Mouse (Mus musculus): ENCODE results near the gene Decr2. TPM values are rescaled to one million over a fixed set of nuclear protein-coding genes. Genes with fewer than 3 reads are reported as not detected.

Gene Decr2
- total RNA-seq, 1 experiment: 12.6 TPM

DNA sequence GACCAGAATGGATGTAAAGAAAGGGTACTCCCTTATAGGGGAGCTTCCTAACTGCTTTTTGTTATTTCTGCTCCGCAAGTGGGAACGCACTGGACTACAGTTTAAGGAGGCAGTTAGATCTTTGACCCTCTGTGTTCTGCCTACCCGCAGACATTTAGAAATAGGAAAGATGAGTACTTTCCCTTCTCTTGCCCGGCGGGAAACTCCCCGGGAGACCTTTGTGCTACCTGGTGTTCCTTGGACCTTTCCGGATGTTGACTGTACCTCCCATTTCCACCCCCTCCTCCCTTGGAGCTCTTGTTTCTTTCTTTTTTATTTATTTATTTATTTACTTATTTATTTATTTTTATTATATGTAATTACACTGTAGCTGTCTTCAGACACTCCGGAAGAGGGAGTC lies 23.9 kb upstream of the Decr2 start:
- no peak for TF ChIP-seq CHD2 (IDR thresholded peaks at IDR 0.05; ENCODE audit: low read depth, low read length)
- no peak for TF ChIP-seq ZC3H11A (IDR thresholded peaks at IDR 0.05; ENCODE audit: borderline replicate concordance, low read depth, low read length)
- TF ChIP-seq MAFK (IDR thresholded peaks at IDR 0.05; ENCODE audit: insufficient read depth, low read depth, low read length): no peak
- no peak for TF ChIP-seq ZNF384 (IDR thresholded peaks at IDR 0.05; ENCODE audit: low read depth, low read length)
- no peak for TF ChIP-seq HCFC1 (IDR thresholded peaks at IDR 0.05; ENCODE audit: borderline replicate concordance, insufficient read depth, low read length)
- DNase-seq (ENCODE audit: low read depth, low spot score): no peak
- peaks cover 7 to 23% of the 10 kb centered on the region in 2 experiments for H3K4me1 ChIP-seq (ENCODE audit: control insufficient read depth in 2 of 2, insufficient read depth in 2 of 2, low read length in 2 of 2, poor library complexity in 1 of 2)
- peak overlapping the region; percentile 83; the same call in 1 of the 2 replicates for H3K27ac ChIP-seq (ENCODE audit: insufficient read depth, low read depth, low read length, poor library complexity, severe bottlenecking)
- H3K4me3 ChIP-seq (ENCODE audit: insufficient read depth in 1 of 2, low read depth in 1 of 2, low read length in 2 of 2, poor library complexity in 1 of 2, severe bottlenecking in 1 of 2): peak overlapping the region; percentile 76 to 81
- H3K9ac ChIP-seq (ENCODE audit: insufficient read depth, low read depth, low read length, poor library complexity, severe bottlenecking): peak overlapping the region; percentile 87
- no peaks in the 10 kb centered on the region for H3K9me3 ChIP-seq (ENCODE audit: control insufficient read depth, insufficient read depth, low read depth, low read length)
- in situ Hi-C loops (cut with MboI; ENCODE audit: low sequenced_read_pairs in 2 of 2, unreplicated experiment in 2 of 2): no loop called here
- H3K36me3 ChIP-seq (ENCODE audit: control insufficient read depth, insufficient read depth, low read length, poor library complexity, severe bottlenecking): peaks cover 21% of the 10 kb centered on the region

DNA sequence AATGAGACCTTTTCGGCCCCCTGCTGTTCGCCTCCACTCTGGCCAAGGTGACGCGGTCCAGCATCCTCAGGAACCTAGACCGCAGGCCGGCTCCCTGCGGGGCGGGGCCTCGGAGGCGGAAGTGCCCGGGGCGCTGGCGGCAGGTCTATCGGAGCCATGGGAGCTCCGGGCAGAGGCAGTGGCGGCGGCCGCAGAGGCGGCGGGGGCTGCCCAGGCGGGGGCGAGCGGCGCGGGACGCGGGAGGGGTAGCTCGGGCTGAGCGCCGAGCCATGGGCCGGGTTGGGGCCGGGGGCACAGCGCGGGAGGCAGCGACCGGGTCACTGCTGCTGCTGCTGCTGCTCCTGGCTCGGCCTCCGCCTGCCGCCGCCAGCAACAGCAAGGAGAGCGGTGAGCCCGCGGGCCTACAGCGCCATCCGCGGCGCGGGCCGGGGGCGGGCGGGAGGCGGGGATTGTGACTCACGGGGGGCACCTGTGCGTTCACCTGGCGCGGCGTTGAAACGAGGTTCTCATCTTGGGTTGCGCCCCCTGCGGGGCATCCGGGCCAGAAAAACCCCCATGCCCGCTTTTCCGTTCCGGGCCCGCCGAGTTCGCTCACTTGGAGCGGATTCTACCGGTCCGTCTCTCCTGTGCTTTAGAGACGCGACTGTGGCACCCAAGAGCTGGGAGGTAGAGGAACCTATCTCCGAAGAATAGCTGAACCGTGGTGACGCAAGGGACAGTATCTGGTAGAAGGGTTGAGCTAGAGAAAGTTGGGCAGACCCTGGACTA lies 23.2 kb upstream of the Decr2 start, which contains the start of gene Tmem8:
Gene Tmem8 (plus strand): TSS at position 119 of the 768 bp plus-strand sequence.
- no peak for DNase-seq (ENCODE audit: low read depth, low spot score)
- Histone ChIP-seq H3K9me3 (ENCODE audit: control insufficient read depth, insufficient read depth, low read depth, low read length) (no peaks in the 10 kb centered on the region), H3K4me3 (ENCODE audit: insufficient read depth in 1 of 2, low read depth in 1 of 2, low read length in 2 of 2, poor library complexity in 1 of 2, severe bottlenecking in 1 of 2) (peak within 1 kb of the TSS; percentile 76 to 81), H3K9ac (ENCODE audit: insufficient read depth, low read depth, low read length, poor library complexity, severe bottlenecking) (peak within 1 kb of the TSS; percentile 87), H3K36me3 (ENCODE audit: control insufficient read depth, insufficient read depth, low read length, poor library complexity, severe bottlenecking) (peaks cover 16% of the 10 kb centered on the region), H3K27ac (ENCODE audit: insufficient read depth, low read depth, low read length, poor library complexity, severe bottlenecking) (peak within 1 kb of the TSS; percentile 94), H3K4me1 (ENCODE audit: control insufficient read depth in 2 of 2, insufficient read depth in 2 of 2, low read length in 2 of 2, poor library complexity in 1 of 2) (peaks cover 7 to 24% of the 10 kb centered on the region in 2 experiments)
- TF ChIP-seq HCFC1 (IDR thresholded peaks at IDR 0.05; ENCODE audit: borderline replicate concordance, insufficient read depth, low read length) (no peak), MAFK (IDR thresholded peaks at IDR 0.05; ENCODE audit: insufficient read depth, low read depth, low read length) (no peak), ZNF384 (IDR thresholded peaks at IDR 0.05; ENCODE audit: low read depth, low read length) (no peak), ZC3H11A (IDR thresholded peaks at IDR 0.05; ENCODE audit: borderline replicate concordance, low read depth, low read length) (no peak), CHD2 (IDR thresholded peaks at IDR 0.05; ENCODE audit: low read depth, low read length) (no peak)
- in situ Hi-C loops (cut with MboI; ENCODE audit: low sequenced_read_pairs in 2 of 2, unreplicated experiment in 2 of 2): no loop called here

DNA sequence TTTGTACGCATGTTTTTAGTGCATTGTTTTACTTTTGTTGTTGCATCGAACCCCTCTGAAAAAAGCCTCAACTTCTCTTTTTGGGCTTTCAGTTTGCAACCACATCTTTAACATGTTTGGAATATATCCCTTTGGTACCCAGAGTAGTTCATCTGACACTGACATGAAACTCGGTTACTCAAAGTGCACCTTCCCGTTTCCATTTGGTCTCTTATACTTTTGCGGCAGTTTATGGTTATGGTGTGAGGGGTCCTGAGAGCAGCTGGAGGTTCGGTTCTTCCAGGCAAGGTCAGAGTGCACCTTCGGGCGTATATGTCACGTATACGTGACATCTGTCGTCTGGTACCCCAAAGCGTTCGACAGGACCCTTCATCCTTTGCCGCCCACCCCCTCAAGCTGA lies 22.6 kb upstream of the Decr2 start:
- Histone ChIP-seq H3K4me1 (ENCODE audit: control insufficient read depth in 2 of 2, insufficient read depth in 2 of 2, low read length in 2 of 2, poor library complexity in 1 of 2) (peaks cover 7 to 24% of the 10 kb centered on the region in 2 experiments), H3K4me3 (ENCODE audit: insufficient read depth in 1 of 2, low read depth in 1 of 2, low read length in 2 of 2, poor library complexity in 1 of 2, severe bottlenecking in 1 of 2) (peak overlapping the region; percentile 76 to 81), H3K27ac (ENCODE audit: insufficient read depth, low read depth, low read length, poor library complexity, severe bottlenecking) (peak overlapping the region; percentile 94; the same call in 1 of the 2 replicates), H3K9me3 (ENCODE audit: control insufficient read depth, insufficient read depth, low read depth, low read length) (no peaks in the 10 kb centered on the region), H3K9ac (ENCODE audit: insufficient read depth, low read depth, low read length, poor library complexity, severe bottlenecking) (peak overlapping the region; percentile 87), H3K36me3 (ENCODE audit: control insufficient read depth, insufficient read depth, low read length, poor library complexity, severe bottlenecking) (peaks cover 9% of the 10 kb centered on the region; the same call in 1 of the 2 replicates)
- TF ChIP-seq MAFK (IDR thresholded peaks at IDR 0.05; ENCODE audit: insufficient read depth, low read depth, low read length): no peak
- no peak for TF ChIP-seq ZC3H11A (IDR thresholded peaks at IDR 0.05; ENCODE audit: borderline replicate concordance, low read depth, low read length)
- no peak for TF ChIP-seq ZNF384 (IDR thresholded peaks at IDR 0.05; ENCODE audit: low read depth, low read length)
- TF ChIP-seq CHD2 (IDR thresholded peaks at IDR 0.05; ENCODE audit: low read depth, low read length): no peak
- no peak for TF ChIP-seq HCFC1 (IDR thresholded peaks at IDR 0.05; ENCODE audit: borderline replicate concordance, insufficient read depth, low read length)
- in situ Hi-C loops (cut with MboI; ENCODE audit: low sequenced_read_pairs in 2 of 2, unreplicated experiment in 2 of 2): no loop called here
- DNase-seq (ENCODE audit: low read depth, low spot score): no peak

DNA sequence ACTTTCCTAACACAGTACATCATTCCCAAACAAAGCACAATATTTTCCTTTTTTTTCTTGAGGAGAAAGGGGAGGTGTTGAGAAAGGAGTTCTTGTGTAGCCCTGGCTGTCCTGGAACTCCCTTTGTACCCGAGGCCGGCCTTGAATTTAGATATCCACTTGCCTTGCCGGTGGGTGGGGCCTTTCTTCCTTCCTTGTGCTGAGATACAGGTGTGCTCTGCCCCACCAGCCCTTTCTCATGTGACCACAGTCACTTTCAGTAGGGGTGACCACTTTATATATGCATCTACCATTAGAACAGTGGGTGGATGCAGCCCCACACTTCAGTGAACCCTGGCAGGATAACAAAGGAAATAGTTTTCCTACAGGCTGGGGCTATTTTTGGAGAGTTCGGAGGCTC lies 21.6 kb upstream of the Decr2 start:
- TF ChIP-seq ZC3H11A (IDR thresholded peaks at IDR 0.05; ENCODE audit: borderline replicate concordance, low read depth, low read length) (no peak), CHD2 (IDR thresholded peaks at IDR 0.05; ENCODE audit: low read depth, low read length) (no peak), MAFK (IDR thresholded peaks at IDR 0.05; ENCODE audit: insufficient read depth, low read depth, low read length) (no peak), ZNF384 (IDR thresholded peaks at IDR 0.05; ENCODE audit: low read depth, low read length) (no peak), HCFC1 (IDR thresholded peaks at IDR 0.05; ENCODE audit: borderline replicate concordance, insufficient read depth, low read length) (no peak)
- Histone ChIP-seq H3K4me1 (ENCODE audit: control insufficient read depth in 2 of 2, insufficient read depth in 2 of 2, low read length in 2 of 2, poor library complexity in 1 of 2) (peaks cover 7 to 20% of the 10 kb centered on the region in 2 experiments), H3K27ac (ENCODE audit: insufficient read depth, low read depth, low read length, poor library complexity, severe bottlenecking) (peak overlapping the region; percentile 94), H3K4me3 (ENCODE audit: insufficient read depth in 1 of 2, low read depth in 1 of 2, low read length in 2 of 2, poor library complexity in 1 of 2, severe bottlenecking in 1 of 2) (no peak overlapping the region), H3K9me3 (ENCODE audit: control insufficient read depth, insufficient read depth, low read depth, low read length) (no peaks in the 10 kb centered on the region), H3K9ac (ENCODE audit: insufficient read depth, low read depth, low read length, poor library complexity, severe bottlenecking) (peak overlapping the region; percentile 41; the same call in 1 of the 2 replicates), H3K36me3 (ENCODE audit: control insufficient read depth, insufficient read depth, low read length, poor library complexity, severe bottlenecking) (peaks cover under 1% of the 10 kb centered on the region; the same call in 1 of the 2 replicates)
- in situ Hi-C loops (cut with MboI; ENCODE audit: low sequenced_read_pairs in 2 of 2, unreplicated experiment in 2 of 2): no loop called here
- DNase-seq (ENCODE audit: low read depth, low spot score): no peak

Data from ES-E14 (cell line).